Mouse (Mus musculus): ENCODE results near the gene Atrx. TPM values are rescaled to one million over a fixed set of nuclear protein-coding genes. Genes with fewer than 3 reads are reported as not detected.
"Not testable (repeated sequence)": the region's sequence is repeated elsewhere in the genome, so short reads cannot be mapped to it uniquely, and the experiment has no call there.

Atrx gene
- polyA plus RNA-seq (2016; fragmentation: Nextera tagmentation; extraction: Ambion mirVana) = 181 and 194 TPM in 2 replicates

DNA sequence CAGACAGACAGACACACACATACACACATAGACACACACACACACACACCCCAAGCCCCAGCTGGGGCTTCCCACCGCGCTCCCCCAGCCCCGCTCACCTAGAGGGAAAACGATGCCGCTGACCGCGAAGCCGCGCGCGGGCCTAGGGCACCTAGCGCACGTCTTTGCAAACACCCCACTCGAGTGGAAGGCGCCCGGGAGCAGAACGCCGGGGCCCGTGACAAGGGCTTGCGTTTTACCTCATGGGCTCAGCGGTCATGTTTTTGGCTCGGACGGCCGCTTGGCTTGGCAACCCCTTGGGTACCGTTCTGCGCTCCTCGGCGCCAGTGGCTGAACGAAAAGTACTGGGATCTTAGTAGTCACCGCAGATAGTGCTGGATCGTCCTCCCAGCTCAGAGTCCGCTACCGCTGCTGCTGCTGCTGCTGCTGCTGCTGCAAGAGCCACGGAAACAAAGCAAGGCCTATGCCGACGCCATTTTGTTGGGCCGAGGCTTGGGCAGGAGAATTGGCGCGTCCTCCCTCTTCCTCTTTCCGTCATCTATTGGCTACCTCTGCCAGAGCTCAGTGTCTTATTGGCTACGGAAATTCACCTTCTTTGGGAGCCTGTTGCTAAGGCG, at the start of gene Atrx:
Atrx (minus strand) TSS at position 543 of the 617 bp plus-strand sequence.
- peak; percentile 81 for DNase-seq (ENCODE audit: low spot score)
- 24% methylated on average over 42 of the region's 42 CpGs for WGBS

GRCm38 (mm10) chrX:105957091-105957490, 27.9 kb upstream of the Atrx start:
- H3K36me3 ChIP-seq (replicated peaks); H3K27ac ChIP-seq (replicated peaks); H3K27me3 ChIP-seq (replicated peaks; ENCODE audit: low read depth, poor library complexity, severe bottlenecking); H3K9me3 ChIP-seq; H3K4me1 ChIP-seq; H3K4me3 ChIP-seq; DNase-seq (ENCODE audit: low spot score): not testable (repeated sequence)
- 78% methylated on average over 14 of the region's 14 CpGs for WGBS

More for the DNA sequence above, at the start of gene Atrx:
- Histone ChIP-seq H3K36me3 (replicated peaks) (peaks cover 26% of the 10 kb centered on the region), H3K4me3 (peak within 1 kb of the TSS; percentile 72), H3K9me3 (0 out of 2 replicates have a peak, but pooled peaks cover 2% of the 10 kb centered on the region), H3K4me1 (0 out of 2 replicates have a peak, but pooled peaks cover 4% of the 10 kb centered on the region), H3K27ac (replicated peaks) (peak within 1 kb of the TSS; percentile 97), H3K27me3 (replicated peaks; ENCODE audit: low read depth, poor library complexity, severe bottlenecking) (no peaks in the 10 kb centered on the region; the same call in none of the 2 replicates)

- WGBS = 80% methylated on average over 2 of the region's 2 CpGs
- H3K4me1 ChIP-seq = no peaks in the 10 kb centered on the region
- no peak for DNase-seq (ENCODE audit: low spot score)
Measured at GRCm38 (mm10) chrX:105953999-105954398, 24.8 kb upstream of the Atrx start.

DNA sequence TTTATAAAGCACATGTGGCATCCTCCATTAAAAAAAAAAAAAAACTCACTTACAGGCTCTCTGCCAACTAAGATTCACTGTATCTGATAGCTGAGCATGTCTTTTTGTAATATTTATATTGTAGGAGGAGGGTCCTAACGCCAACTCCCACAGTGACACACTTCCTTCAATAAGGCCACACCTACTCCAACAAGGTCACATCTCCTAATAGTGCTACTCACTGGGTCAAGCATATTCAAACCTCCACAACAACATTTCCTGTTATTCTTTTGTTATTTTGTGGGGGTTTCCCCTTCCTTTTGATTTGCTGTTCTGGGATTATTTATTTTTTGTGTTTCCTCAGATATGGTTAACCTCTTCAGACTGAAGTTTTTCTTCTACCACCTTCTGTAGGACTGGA, 17.2 kb upstream of the Atrx start:
- no peak for DNase-seq (ENCODE audit: low spot score)
- no peaks in the 10 kb centered on the region for H3K9me3 ChIP-seq
- no peak overlapping the region for H3K27ac ChIP-seq (replicated peaks)
- no peaks in the 10 kb centered on the region for H3K27me3 ChIP-seq (replicated peaks; ENCODE audit: low read depth, poor library complexity, severe bottlenecking)
- H3K36me3 ChIP-seq (replicated peaks) = no peaks in the 10 kb centered on the region
- H3K4me1 ChIP-seq = no peaks in the 10 kb centered on the region
- WGBS = 66% methylated on average over 1 of the region's 1 CpGs
- H3K4me3 ChIP-seq = no peak overlapping the region

More at GRCm38 (mm10) chrX:105953999-105954398, 24.8 kb upstream of the Atrx start:
- H3K4me3 ChIP-seq = no peak overlapping the region
- H3K27ac ChIP-seq (replicated peaks) = no peak overlapping the region
- no peaks in the 10 kb centered on the region for H3K9me3 ChIP-seq
- H3K27me3 ChIP-seq (replicated peaks; ENCODE audit: low read depth, poor library complexity, severe bottlenecking) = no peaks in the 10 kb centered on the region
- no peaks in the 10 kb centered on the region for H3K36me3 ChIP-seq (replicated peaks)

DNA sequence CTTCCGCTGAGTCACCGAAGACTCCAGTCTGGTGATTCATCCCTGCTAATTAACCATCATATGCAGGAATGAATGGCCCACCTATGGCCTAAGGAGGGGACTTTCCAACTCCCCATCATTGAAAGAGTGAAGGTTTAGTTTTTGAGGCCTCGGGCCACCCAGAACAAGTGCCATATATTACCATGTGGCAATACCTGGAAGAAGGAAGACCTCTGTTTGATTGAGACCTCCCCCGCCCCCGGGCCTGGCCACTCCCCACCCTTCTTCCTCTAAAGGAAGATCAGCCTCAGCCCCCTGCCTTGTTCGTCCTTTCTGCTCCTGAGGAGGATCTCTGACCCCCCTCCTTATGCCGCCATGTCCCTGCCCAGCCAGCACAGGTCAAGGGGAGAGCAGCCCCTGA, 10.0 kb upstream of the Atrx start:
- H3K27me3 ChIP-seq (replicated peaks; ENCODE audit: low read depth, poor library complexity, severe bottlenecking) = 0 out of 2 replicates have a peak, but pooled peaks cover 4% of the 10 kb centered on the region
- H3K4me3 ChIP-seq = no peak overlapping the region
- DNase-seq (ENCODE audit: low spot score) = no peak
- no peaks in the 10 kb centered on the region for H3K36me3 ChIP-seq (replicated peaks)
- WGBS = 79% methylated on average over 7 of the region's 7 CpGs
- H3K4me1 ChIP-seq = no peaks in the 10 kb centered on the region
- H3K9me3 ChIP-seq = no peaks in the 10 kb centered on the region
- no peak overlapping the region for H3K27ac ChIP-seq (replicated peaks)

- Histone ChIP-seq H3K27ac (replicated peaks) (no peak overlapping the region), H3K4me3 (no peak overlapping the region), H3K4me1 (no peaks in the 10 kb centered on the region), H3K9me3 (no peaks in the 10 kb centered on the region), H3K27me3 (replicated peaks; ENCODE audit: low read depth, poor library complexity, severe bottlenecking) (0 out of 2 replicates have a peak, but pooled peaks cover 4% of the 10 kb centered on the region), H3K36me3 (replicated peaks) (no peaks in the 10 kb centered on the region)
- 53% methylated on average over 2 of the region's 2 CpGs for WGBS
- DNase-seq (ENCODE audit: low spot score) = no peak
Measured at GRCm38 (mm10) chrX:105937736-105938135, 8.5 kb upstream of the Atrx start.

DNA sequence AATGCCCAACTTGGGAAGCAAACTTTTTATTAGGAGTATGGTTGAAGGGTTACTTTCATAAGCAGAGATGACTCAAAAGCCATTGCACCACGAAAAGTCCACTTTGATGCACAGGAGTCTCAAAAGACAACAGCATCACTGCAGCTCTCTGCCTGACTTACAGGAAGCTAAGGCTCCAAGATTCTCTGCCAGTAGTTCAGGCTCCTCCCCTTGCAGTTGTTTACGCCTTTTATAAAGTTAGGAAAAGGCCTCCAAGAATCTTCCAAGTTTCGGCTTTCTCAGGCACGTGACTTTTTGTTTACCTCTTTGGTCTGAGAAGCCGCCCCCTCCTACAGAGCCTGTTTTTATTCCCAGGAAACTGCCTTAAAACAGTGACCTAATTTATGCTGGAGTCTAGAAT, 5.1 kb upstream of the Atrx start:
- 52% methylated on average over 5 of the region's 5 CpGs for WGBS
- Histone ChIP-seq H3K9me3 (no peaks in the 10 kb centered on the region), H3K36me3 (replicated peaks) (no peaks in the 10 kb centered on the region), H3K4me1 (no peaks in the 10 kb centered on the region), H3K4me3 (no peak overlapping the region), H3K27ac (replicated peaks) (no peak overlapping the region), H3K27me3 (replicated peaks; ENCODE audit: low read depth, poor library complexity, severe bottlenecking) (no peaks in the 10 kb centered on the region)
- no peak for DNase-seq (ENCODE audit: low spot score)

DNA sequence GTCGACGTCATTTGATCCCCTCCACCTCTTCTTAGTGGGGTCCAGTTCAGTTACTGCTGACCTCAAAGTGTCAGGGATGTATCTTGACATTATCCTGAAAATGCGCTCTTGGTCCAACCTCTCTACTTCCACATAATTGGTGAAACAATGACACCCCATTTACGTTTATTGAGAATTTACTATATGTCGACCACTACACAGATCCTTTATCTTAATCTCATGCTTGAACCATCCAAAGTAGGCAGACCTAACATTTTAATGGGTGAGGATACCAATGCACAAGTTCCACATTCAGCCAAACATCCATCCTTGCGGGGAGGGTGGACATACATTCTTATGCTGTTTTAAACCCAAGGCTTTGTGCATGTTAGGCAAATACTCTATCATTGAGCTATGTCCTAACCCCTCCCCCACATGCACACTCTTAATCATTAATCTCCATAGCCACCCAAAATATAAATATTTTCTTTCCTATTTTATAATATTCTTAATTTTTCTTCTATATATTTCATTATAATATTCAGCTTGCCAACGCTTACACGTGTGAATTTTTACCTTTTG, 355 bp upstream of the Atrx start:
- 37% methylated on average over 8 of the region's 8 CpGs for WGBS
- peak overlapping the region; percentile 97 for H3K27ac ChIP-seq (replicated peaks)
- H3K4me1 ChIP-seq = 0 out of 2 replicates have a peak, but pooled peaks cover 4% of the 10 kb centered on the region
- H3K4me3 ChIP-seq = peak overlapping the region; percentile 72
- no peaks in the 10 kb centered on the region for H3K9me3 ChIP-seq
- no peaks in the 10 kb centered on the region; the same call in none of the 2 replicates for H3K27me3 ChIP-seq (replicated peaks; ENCODE audit: low read depth, poor library complexity, severe bottlenecking)
- no peak for DNase-seq (ENCODE audit: low spot score)
- H3K36me3 ChIP-seq (replicated peaks) = peaks cover 20% of the 10 kb centered on the region

DNA sequence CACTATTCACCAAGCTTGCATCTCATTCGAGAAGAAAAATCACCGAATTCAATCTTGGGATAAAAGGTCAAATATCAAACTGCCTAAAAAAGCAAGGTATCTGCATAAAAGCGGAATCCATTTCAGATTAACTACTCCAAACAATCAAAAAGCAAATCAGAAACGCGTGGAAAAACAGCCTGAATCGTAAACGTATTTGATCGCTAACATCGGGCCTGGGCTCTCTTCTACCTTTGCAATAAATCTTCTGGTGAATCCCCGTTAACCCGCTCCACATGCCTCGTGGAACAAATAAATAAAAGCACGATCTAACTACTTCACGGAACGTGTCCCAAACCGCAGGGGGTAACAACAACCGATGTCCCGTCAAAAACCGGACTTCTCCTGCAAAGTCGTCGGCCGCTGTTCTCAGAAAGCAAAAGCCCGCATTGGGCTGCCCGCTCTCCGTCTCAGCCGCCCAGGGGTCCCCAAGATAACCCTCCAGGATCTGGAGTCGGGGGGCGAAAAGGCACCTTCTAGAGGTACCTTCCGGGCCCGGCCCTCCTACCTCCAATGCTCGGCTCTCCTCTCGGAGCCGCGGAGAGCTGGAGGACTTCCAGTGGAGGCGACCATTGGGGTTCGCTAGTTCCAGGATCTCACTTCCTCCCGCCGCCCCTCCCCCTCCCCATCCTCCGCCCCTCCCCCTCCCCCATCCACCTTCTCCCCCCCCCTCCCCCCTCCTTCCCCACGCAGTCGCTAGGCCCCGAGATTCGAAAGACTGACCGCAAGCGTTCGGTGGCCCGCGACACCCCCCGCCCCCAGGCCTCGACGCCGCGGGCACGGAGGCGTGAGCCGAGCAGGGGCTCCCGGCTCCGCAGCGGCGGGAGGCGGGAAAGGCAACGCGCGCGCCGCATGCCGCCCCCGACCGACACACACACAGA, 1.0 kb downstream of the Atrx start:
- peaks cover 33% of the 10 kb centered on the region for H3K36me3 ChIP-seq (replicated peaks)
- 0 out of 2 replicates have a peak, but pooled peaks cover 4% of the 10 kb centered on the region for H3K4me1 ChIP-seq
- peak overlapping the region; percentile 97 for H3K27ac ChIP-seq (replicated peaks)
- WGBS = 15% methylated on average over 53 of the region's 69 CpGs
- peak; percentile 68 for DNase-seq (ENCODE audit: low spot score)
- H3K27me3 ChIP-seq (replicated peaks; ENCODE audit: low read depth, poor library complexity, severe bottlenecking) = no peaks in the 10 kb centered on the region; the same call in none of the 2 replicates
- peak overlapping the region; percentile 72 for H3K4me3 ChIP-seq
- H3K9me3 ChIP-seq = peaks cover 7% of the 10 kb centered on the region; the same call in 1 of the 2 replicates

GRCm38 (mm10) chrX:105926121-105926735, 3.0 kb downstream of the Atrx start:
- Histone ChIP-seq H3K27me3 (replicated peaks; ENCODE audit: low read depth, poor library complexity, severe bottlenecking) (no peaks in the 10 kb centered on the region; the same call in none of the 2 replicates), H3K36me3 (replicated peaks) (peaks cover 35% of the 10 kb centered on the region), H3K9me3 (peaks cover 7% of the 10 kb centered on the region; the same call in 1 of the 2 replicates), H3K4me1 (0 out of 2 replicates have a peak, but pooled peaks cover 4% of the 10 kb centered on the region), H3K4me3 (peak overlapping the region; percentile 25; the same call in 1 of the 2 replicates), H3K27ac (replicated peaks) (no peak overlapping the region)
- DNase-seq (ENCODE audit: low spot score) = no peak
- 80% methylated on average over 12 of the region's 12 CpGs for WGBS

- no peak for DNase-seq (ENCODE audit: low spot score)
- H3K9me3 ChIP-seq = peaks cover 7% of the 10 kb centered on the region; the same call in 1 of the 2 replicates
- peaks cover 36% of the 10 kb centered on the region for H3K36me3 ChIP-seq (replicated peaks)
- no peak overlapping the region for H3K27ac ChIP-seq (replicated peaks)
- no peaks in the 10 kb centered on the region; the same call in none of the 2 replicates for H3K27me3 ChIP-seq (replicated peaks; ENCODE audit: low read depth, poor library complexity, severe bottlenecking)
- WGBS = 79% methylated on average over 5 of the region's 5 CpGs
- H3K4me3 ChIP-seq = no peak overlapping the region
- H3K4me1 ChIP-seq = 0 out of 2 replicates have a peak, but pooled peaks cover 4% of the 10 kb centered on the region
Measured at GRCm38 (mm10) chrX:105924326-105925070, 4.7 kb downstream of the Atrx start.

Measured in embryonic facial prominence, embryonic 10.5 days (tissue).